8 mouse cellular contexts compared by ENCODE assay signal in the genomic region with DNA sequence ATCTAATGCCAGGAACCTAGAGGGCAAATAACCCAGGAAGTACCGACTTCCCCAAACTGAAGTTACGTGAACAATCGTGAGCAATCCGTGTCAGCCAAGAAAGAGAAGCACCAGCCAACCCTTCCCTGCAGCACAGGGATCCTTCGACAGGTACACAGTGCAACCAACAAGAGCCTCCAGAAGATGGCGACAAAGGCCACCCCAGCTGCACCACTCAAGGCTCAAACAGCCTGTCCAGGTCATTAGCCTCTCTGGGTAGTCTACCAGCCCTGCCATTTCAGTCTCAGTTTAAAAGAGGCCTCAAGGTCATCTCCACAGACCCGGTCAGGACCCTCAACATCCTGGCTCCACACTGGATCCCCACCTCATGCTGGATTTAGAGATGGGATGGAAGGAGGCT. TPM values are rescaled to one million over a fixed set of nuclear protein-coding genes. Genes with fewer than 3 reads are reported as not detected.
DNase-seq lines count a peak whose midpoint lies in the region; ATAC-seq and TF ChIP-seq lines count a peak whose summit lies in the region.

No protein-coding gene starts in this region.

- no peak for TF ChIP-seq POLR2A in ES-Bruce4 (IDR thresholded peaks at IDR 0.05; ENCODE audit: insufficient read depth, low read length)

- peaks cover 7% of the 10 kb centered on the region for H3K4me1 ChIP-seq in ES-Bruce4 (ENCODE audit: control insufficient read depth, insufficient read depth, low read length)
- peaks cover 15% of the 10 kb centered on the region for H3K4me1 ChIP-seq in embryonic facial prominence, embryonic 15.5 days
- peaks cover 19% of the 10 kb centered on the region for H3K4me1 ChIP-seq in heart, embryonic 16.5 days (ENCODE audit: control insufficient read depth, insufficient read depth, low read length)
- H3K4me1 ChIP-seq in lung, embryonic 16.5 days (replicated peaks; ENCODE audit: control insufficient read depth, insufficient read depth, low read length) = no peaks in the 10 kb centered on the region

- DNase-seq in adrenal gland, postnatal 36 days = peak; percentile 72 to 79
- peak; percentile 76 for DNase-seq in kidney, postnatal 14 days
- peak; percentile 85 for DNase-seq in retina, embryonic 14.5 days (ENCODE audit: low spot score)
- DNase-seq in urinary bladder, adult 2 months (ENCODE audit: low spot score) = no peak

- H3K9me3 ChIP-seq in ES-Bruce4 (replicated peaks; ENCODE audit: control insufficient read depth, insufficient read depth, low read length, poor library complexity, severe bottlenecking) = no peaks in the 10 kb centered on the region
- no peaks in the 10 kb centered on the region for H3K9me3 ChIP-seq in embryonic facial prominence, embryonic 15.5 days (replicated peaks)
- H3K9me3 ChIP-seq in heart, embryonic 16.5 days (replicated peaks; ENCODE audit: control insufficient read depth, low read length) = no peaks in the 10 kb centered on the region
- H3K9me3 ChIP-seq in lung, embryonic 16.5 days (ENCODE audit: control insufficient read depth, low read length) = no peaks in the 10 kb centered on the region

- H3K4me2 ChIP-seq in embryonic facial prominence, embryonic 15.5 days (replicated peaks) = no peak overlapping the region
- H3K4me2 ChIP-seq in heart, embryonic 16.5 days (ENCODE audit: low read depth, low read length) = no peak overlapping the region
- no peak overlapping the region for H3K4me2 ChIP-seq in lung, embryonic 16.5 days (ENCODE audit: low read depth, low read length)

- no peak overlapping the region for H3K27ac ChIP-seq in ES-Bruce4 (ENCODE audit: insufficient read depth, low read length)
- no peak overlapping the region for H3K27ac ChIP-seq in embryonic facial prominence, embryonic 15.5 days (replicated peaks)
- H3K27ac ChIP-seq in heart, embryonic 16.5 days (ENCODE audit: low read length) = peak overlapping the region; percentile 71
- no peak overlapping the region for H3K27ac ChIP-seq in lung, embryonic 16.5 days (ENCODE audit: low read length)

- H3K4me3 ChIP-seq in ES-Bruce4 (ENCODE audit: low read depth, low read length) = no peak overlapping the region
- H3K4me3 ChIP-seq in embryonic facial prominence, embryonic 15.5 days (replicated peaks) = no peak overlapping the region
- H3K4me3 ChIP-seq in heart, embryonic 16.5 days (ENCODE audit: low read length) = no peak overlapping the region
- H3K4me3 ChIP-seq in lung, embryonic 16.5 days (ENCODE audit: low read length) = no peak overlapping the region

- peak; percentile 88 for TF ChIP-seq CTCF in ES-Bruce4 (IDR thresholded peaks at IDR 0.05; ENCODE audit: low read depth, low read length)

- ATAC-seq in embryonic facial prominence, embryonic 15.5 days (ENCODE audit: insufficient number of reproducible peaks, low FRiP score, low TSS enrichment, low read depth) = peak; percentile 46; the same call in 1 of the 2 replicates
- peak; percentile 39; the same call in 1 of the 2 replicates for ATAC-seq in heart, embryonic 16.5 days (replicated peaks; ENCODE audit: extremely low read depth, insufficient read depth, low FRiP score)
- peak; percentile 73 for ATAC-seq in lung, embryonic 16.5 days (ENCODE audit: low read depth)

- 39% methylated on average over 7 of the region's 7 CpGs for whole genome bisulfite sequencing in embryonic facial prominence, embryonic 15.5 days
- WGBS in heart, embryonic 16.5 days = 26% methylated on average over 7 of the region's 7 CpGs
- 31% methylated on average over 7 of the region's 7 CpGs for WGBS in lung, embryonic 16.5 days

- no peaks in the 10 kb centered on the region for H3K36me3 ChIP-seq in ES-Bruce4 (ENCODE audit: control insufficient read depth, insufficient read depth, low read length, poor library complexity, severe bottlenecking)
- H3K36me3 ChIP-seq in embryonic facial prominence, embryonic 15.5 days = 0 out of 2 replicates have a peak, but pooled peaks cover 3% of the 10 kb centered on the region
- H3K36me3 ChIP-seq in heart, embryonic 16.5 days (ENCODE audit: control insufficient read depth, insufficient read depth) = peaks cover 13% of the 10 kb centered on the region
- H3K36me3 ChIP-seq in lung, embryonic 16.5 days (ENCODE audit: control insufficient read depth, insufficient read depth, low read length) = no peaks in the 10 kb centered on the region

- H3K27me3 ChIP-seq in ES-Bruce4 (ENCODE audit: control insufficient read depth, insufficient read depth, low read length, poor library complexity, severe bottlenecking) = no peaks in the 10 kb centered on the region
- no peaks in the 10 kb centered on the region for H3K27me3 ChIP-seq in embryonic facial prominence, embryonic 15.5 days
- no peaks in the 10 kb centered on the region for H3K27me3 ChIP-seq in heart, embryonic 16.5 days (ENCODE audit: control insufficient read depth, insufficient read depth, low read length)
- no peaks in the 10 kb centered on the region for H3K27me3 ChIP-seq in lung, embryonic 16.5 days (ENCODE audit: control insufficient read depth, insufficient read depth, low read depth, low read length)

- no peak overlapping the region for H3K9ac ChIP-seq in ES-Bruce4 (ENCODE audit: low read depth, poor library complexity, severe bottlenecking)
- no peak overlapping the region for H3K9ac ChIP-seq in embryonic facial prominence, embryonic 15.5 days
- H3K9ac ChIP-seq in heart, embryonic 16.5 days (ENCODE audit: low read length) = peak overlapping the region; percentile 5; the same call in 1 of the 2 replicates
- H3K9ac ChIP-seq in lung, embryonic 16.5 days (ENCODE audit: low read length) = no peak overlapping the region

- TF ChIP-seq EP300 in ES-Bruce4 (IDR thresholded peaks at IDR 0.05; ENCODE audit: insufficient read depth, low read depth, low read length) = 0 out of 2 replicates have a peak, but pooled peaks have one; percentile 40

RNA-seq across cellular contexts. Expression of a gene that starts 34.6 kb away (rescaled TPM):
- polyA plus RNA-seq in ES-Bruce4 (2011; ENCODE audit: insufficient read depth, insufficient read length, low read depth, missing spikeins) = 31.5 and 34.8 TPM in 2 replicates
- 10 to 100 TPM; 76.7 to 81.8 TPM for total RNA-seq in adrenal gland, postnatal 36 days (2021)
- 86.3 and 91.2 TPM in 2 replicates for polyA plus RNA-seq in embryonic facial prominence, embryonic 15.5 days (2015; fragmentation: Nextera tagmentation; extraction: Ambion mirVana)
- polyA plus RNA-seq in heart, embryonic 16.5 days (2015; fragmentation: Nextera tagmentation; extraction: Ambion mirVana) = 244 and 255 TPM in 2 replicates
- polyA plus RNA-seq in lung, embryonic 16.5 days (2015; fragmentation: Nextera tagmentation; extraction: Ambion mirVana) = 75.6 and 80.3 TPM in 2 replicates
- 60.7 and 70.8 TPM in 2 replicates for polyA plus RNA-seq in urinary bladder, adult 2 months (2012; rRNA removed)
